ENCODE assay signal across 19 mouse cellular contexts in genomic region chr9:115476205-115476604, GRCm38 (mm10).
DNase-seq lines count a peak whose midpoint lies in the region; ATAC-seq and TF ChIP-seq lines count a peak whose summit lies in the region.
"Had no signal": no experiment of that assay in that cellular context is flagged by ENCODE, and none has a peak within 500 bp of the region (broad histone marks: within the 10 kb centered on the region; RNA-seq: fewer than 3 reads in every experiment).

No protein-coding gene starts in this region.

- TF ChIP-seq CTCF in liver, postnatal 0 days (IDR thresholded peaks at IDR 0.05; ENCODE audit: low read depth): no peak

- no peaks in the 10 kb centered on the region for H3K27me3 ChIP-seq in heart, embryonic 12.5 days (replicated peaks)
- no peaks in the 10 kb centered on the region for H3K27me3 ChIP-seq in liver, embryonic 13.5 days
- no peaks in the 10 kb centered on the region for H3K27me3 ChIP-seq in liver, postnatal 0 days (ENCODE audit: insufficient read depth, low read length)
- H3K27me3 ChIP-seq in forebrain, embryonic 11.5 days (ENCODE audit: control insufficient read depth, insufficient read depth, low read length): no peaks in the 10 kb centered on the region
- H3K27me3 ChIP-seq: embryonic facial prominence, embryonic 13.5 days; forebrain, embryonic 13.5 days; heart, embryonic 13.5 days; hindbrain, embryonic 13.5 days had no signal

- peak; percentile 79 for DNase-seq in heart, adult 11 months
- peak; percentile 19 for DNase-seq in liver
- no peak for DNase-seq in liver, embryonic 13.5 days
- DNase-seq in liver, postnatal 0 days: peak; percentile 14
- DNase-seq in gastrocnemius, postnatal 25 days: no peak
- no peak for DNase-seq in forebrain, embryonic 11.5 days (ENCODE audit: low spot score)
- no peak for DNase-seq in adrenal gland, adult 8-10 months
- DNase-seq: adrenal gland, postnatal 14 days; cerebellum, adult 11-12 months; cerebellum, adult 9-10 months; cerebellum, postnatal 25 days; heart, adult 2 months; heart, postnatal 36 days had no signal

- TF ChIP-seq EP300 in liver, postnatal 0 days (IDR thresholded peaks at IDR 0.05; ENCODE audit: low read depth): peak; percentile 28; the same call in 1 of the 2 replicates

- H3K9ac ChIP-seq in heart, embryonic 12.5 days: no peak overlapping the region
- no peak overlapping the region for H3K9ac ChIP-seq in liver, embryonic 13.5 days
- no peak overlapping the region for H3K9ac ChIP-seq in liver, postnatal 0 days (replicated peaks)
- H3K9ac ChIP-seq in forebrain, embryonic 11.5 days (ENCODE audit: low read length): no peak overlapping the region
- H3K9ac ChIP-seq: embryonic facial prominence, embryonic 13.5 days; forebrain, embryonic 13.5 days; heart, embryonic 13.5 days; hindbrain, embryonic 13.5 days had no signal

- H3K36me3 ChIP-seq in heart, embryonic 12.5 days: no peaks in the 10 kb centered on the region
- no peaks in the 10 kb centered on the region for H3K36me3 ChIP-seq in liver, embryonic 13.5 days
- H3K36me3 ChIP-seq in liver, postnatal 0 days (replicated peaks; ENCODE audit: insufficient read depth, low read length): no peaks in the 10 kb centered on the region
- no peaks in the 10 kb centered on the region for H3K36me3 ChIP-seq in forebrain, embryonic 11.5 days (ENCODE audit: control insufficient read depth, insufficient read depth, low read length)
- H3K36me3 ChIP-seq: embryonic facial prominence, embryonic 13.5 days; heart, embryonic 13.5 days; hindbrain, embryonic 13.5 days had no signal

- 0 out of 2 replicates have a peak, but pooled peaks cover 3% of the 10 kb centered on the region for H3K4me1 ChIP-seq in heart, embryonic 12.5 days (replicated peaks)
- H3K4me1 ChIP-seq in liver, embryonic 13.5 days (replicated peaks): peaks cover 33% of the 10 kb centered on the region
- H3K4me1 ChIP-seq in liver, postnatal 0 days (ENCODE audit: insufficient read depth): peaks cover 18% of the 10 kb centered on the region
- H3K4me1 ChIP-seq in forebrain, embryonic 11.5 days (replicated peaks; ENCODE audit: control insufficient read depth, insufficient read depth, low read length): no peaks in the 10 kb centered on the region
- H3K4me1 ChIP-seq: embryonic facial prominence, embryonic 13.5 days; forebrain, embryonic 13.5 days had no signal

- no peak for ATAC-seq in heart, embryonic 12.5 days (ENCODE audit: insufficient number of reproducible peaks, low FRiP score)
- 0 out of 2 replicates have a peak, but pooled peaks have one; percentile 5 for ATAC-seq in liver, embryonic 13.5 days (ENCODE audit: low read depth)
- ATAC-seq in liver, postnatal 0 days: peak; percentile 29
- no peak for ATAC-seq in forebrain, embryonic 11.5 days (replicated peaks; ENCODE audit: low FRiP score)
- ATAC-seq: forebrain, embryonic 13.5 days; hindbrain, postnatal 0 days had no signal

- 0 out of 2 replicates have a peak, but pooled peaks cover 13% of the 10 kb centered on the region for H3K9me3 ChIP-seq in heart, embryonic 12.5 days (replicated peaks)
- H3K9me3 ChIP-seq in liver, embryonic 13.5 days (replicated peaks): no peaks in the 10 kb centered on the region
- H3K9me3 ChIP-seq in liver, postnatal 0 days (ENCODE audit: low read length): no peaks in the 10 kb centered on the region
- H3K9me3 ChIP-seq in forebrain, embryonic 11.5 days (ENCODE audit: control insufficient read depth, low read length): no peaks in the 10 kb centered on the region; the same call in 1 of the 2 replicates
- H3K9me3 ChIP-seq: embryonic facial prominence, embryonic 13.5 days; forebrain, embryonic 13.5 days; heart, embryonic 13.5 days; hindbrain, embryonic 13.5 days had no signal

- no peak overlapping the region for H3K27ac ChIP-seq in heart, embryonic 12.5 days (ENCODE audit: poor library complexity, severe bottlenecking)
- peak overlapping the region; percentile 65 for H3K27ac ChIP-seq in liver, embryonic 13.5 days
- H3K27ac ChIP-seq in liver, postnatal 0 days (ENCODE audit: low read depth): peak overlapping the region; percentile 59
- no peak overlapping the region for H3K27ac ChIP-seq in forebrain, embryonic 11.5 days (ENCODE audit: low read depth, low read length)
- H3K27ac ChIP-seq: embryonic facial prominence, embryonic 13.5 days; forebrain, embryonic 13.5 days; heart, adult 2 months; heart, embryonic 13.5 days; hindbrain, embryonic 13.5 days; hindbrain, postnatal 0 days had no signal

- H3K4me3 ChIP-seq in heart, embryonic 12.5 days: no peak overlapping the region
- H3K4me3 ChIP-seq in liver, embryonic 13.5 days (replicated peaks): no peak overlapping the region
- no peak overlapping the region for H3K4me3 ChIP-seq in liver, postnatal 0 days (ENCODE audit: low read depth, low read length)
- no peak overlapping the region for H3K4me3 ChIP-seq in forebrain, embryonic 11.5 days (ENCODE audit: low read depth, low read length)
- H3K4me3 ChIP-seq: embryonic facial prominence, embryonic 13.5 days; forebrain, embryonic 13.5 days; heart, adult 2 months; heart, embryonic 13.5 days; hindbrain, embryonic 13.5 days had no signal

- 78% methylated on average over 17 of the region's 17 CpGs for WGBS in heart, embryonic 12.5 days
- 77% methylated on average over 17 of the region's 17 CpGs for WGBS in liver, embryonic 13.5 days (ENCODE audit: insufficient replicate concordance)
- 60% methylated on average over 17 of the region's 17 CpGs for WGBS in liver, postnatal 0 days (ENCODE audit: insufficient replicate concordance)
- 84% methylated on average over 17 of the region's 17 CpGs for WGBS in forebrain, embryonic 11.5 days

- no peak overlapping the region for H3K4me2 ChIP-seq in heart, embryonic 12.5 days
- no peak overlapping the region for H3K4me2 ChIP-seq in liver, embryonic 13.5 days
- H3K4me2 ChIP-seq in liver, postnatal 0 days (ENCODE audit: low read depth, low read length): no peak overlapping the region
- H3K4me2 ChIP-seq in forebrain, embryonic 11.5 days (ENCODE audit: low read depth, low read length, severe bottlenecking): no peak overlapping the region
- H3K4me2 ChIP-seq: embryonic facial prominence, embryonic 13.5 days; forebrain, embryonic 13.5 days; heart, embryonic 13.5 days; hindbrain, embryonic 13.5 days had no signal

Comparison
In these comparisons a context has a peak if more than half of its experiments do, and no peak if none do; other contexts are left out.
1. DNase-seq: peak in heart, adult 11 months (single experiment), liver (single experiment) and liver, postnatal 0 days (single experiment); none in liver, embryonic 13.5 days (single experiment), gastrocnemius, postnatal 25 days (single experiment), forebrain, embryonic 11.5 days (single experiment) and adrenal gland, adult 8-10 months (single experiment).
2. ATAC-seq: peak in liver, embryonic 13.5 days (single experiment) and liver, postnatal 0 days (single experiment); none in heart, embryonic 12.5 days (single experiment) and forebrain, embryonic 11.5 days (single experiment).
3. H3K27ac ChIP-seq: peak in liver, embryonic 13.5 days (single experiment) and liver, postnatal 0 days (single experiment); none in heart, embryonic 12.5 days (single experiment) and forebrain, embryonic 11.5 days (single experiment).